ENCODE assay signal across 23 mouse cellular contexts in the genomic region with DNA sequence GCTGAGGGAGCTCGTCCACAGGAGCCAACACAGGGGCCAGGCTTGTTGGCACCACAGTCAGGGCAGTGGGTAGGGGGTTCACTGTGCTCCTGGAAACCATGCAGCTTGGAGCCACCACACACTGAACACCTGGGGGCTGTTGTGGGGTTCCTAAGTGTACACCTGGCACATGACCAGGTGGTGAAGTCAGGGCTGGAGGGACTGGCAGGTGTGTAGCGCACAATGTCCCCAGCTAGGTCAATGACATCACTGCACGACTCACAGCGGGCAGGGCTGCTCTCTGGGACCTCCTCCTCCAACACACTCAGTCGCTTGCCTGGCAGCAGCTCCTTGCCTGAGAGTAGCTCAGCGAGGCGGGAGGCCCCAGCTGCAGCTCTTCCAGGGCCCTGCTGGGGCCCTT. TPM values are rescaled to one million over a fixed set of nuclear protein-coding genes. Genes with fewer than 3 reads are reported as not detected.
DNase-seq lines count a peak whose midpoint lies in the region; ATAC-seq and TF ChIP-seq lines count a peak whose summit lies in the region.
"Had no signal": no experiment of that assay in that cellular context is flagged by ENCODE, and none has a peak within 500 bp of the region (broad histone marks: within the 10 kb centered on the region; RNA-seq: fewer than 3 reads in every experiment).

No protein-coding gene starts in this region.

- no peak overlapping the region for H3K27ac ChIP-seq in kidney, postnatal 0 days
- no peak overlapping the region for H3K27ac ChIP-seq in midbrain, embryonic 11.5 days (ENCODE audit: low read depth, low read length)
- H3K27ac ChIP-seq in midbrain, embryonic 14.5 days (replicated peaks; ENCODE audit: low read depth, low read length), result no peak overlapping the region
- H3K27ac ChIP-seq in limb, embryonic 10.5 days, result no peak overlapping the region
- H3K27ac ChIP-seq: forebrain, embryonic 10.5 days; hindbrain, embryonic 14.5 days; left cerebral cortex, adult 2 months; neural tube, embryonic 12.5 days had no signal

- 0 out of 2 replicates have a peak, but pooled peaks have one; percentile 12 for ATAC-seq in kidney, postnatal 0 days (replicated peaks; ENCODE audit: low FRiP score, low read depth)
- ATAC-seq in midbrain, embryonic 11.5 days (ENCODE audit: low FRiP score), result no peak
- no peak for ATAC-seq in midbrain, embryonic 14.5 days (ENCODE audit: low FRiP score, low TSS enrichment)
- ATAC-seq: forebrain, postnatal 0 days had no signal

- H3K4me3 ChIP-seq in kidney, postnatal 0 days (replicated peaks; ENCODE audit: low read depth, low read length), result no peak overlapping the region
- H3K4me3 ChIP-seq in midbrain, embryonic 11.5 days (ENCODE audit: low read depth, low read length), result no peak overlapping the region
- H3K4me3 ChIP-seq in midbrain, embryonic 14.5 days (replicated peaks; ENCODE audit: low read depth, low read length), result no peak overlapping the region
- no peak overlapping the region for H3K4me3 ChIP-seq in limb, embryonic 10.5 days
- H3K4me3 ChIP-seq: forebrain, embryonic 10.5 days; left cerebral cortex, adult 2 months; neural tube, embryonic 12.5 days had no signal

- H3K4me1 ChIP-seq in kidney, postnatal 0 days (replicated peaks; ENCODE audit: insufficient read depth, low read length), result 0 out of 2 replicates have a peak, but pooled peaks cover 12% of the 10 kb centered on the region
- no peaks in the 10 kb centered on the region for H3K4me1 ChIP-seq in midbrain, embryonic 11.5 days (ENCODE audit: control insufficient read depth, insufficient read depth, low read length)
- H3K4me1 ChIP-seq in midbrain, embryonic 14.5 days (ENCODE audit: control insufficient read depth, insufficient read depth, low read length), result no peaks in the 10 kb centered on the region
- H3K4me1 ChIP-seq in limb, embryonic 10.5 days, result peaks cover 3% of the 10 kb centered on the region; the same call in 1 of the 2 replicates
- H3K4me1 ChIP-seq: forebrain, embryonic 10.5 days; neural tube, embryonic 12.5 days had no signal

- DNase-seq in cerebellum, adult 18-20 months, result peak; percentile 57 to 59
- DNase-seq in cerebellum, postnatal 4 days (ENCODE audit: low spot score in 2 of 2), result no peak
- no peak for DNase-seq in kidney, postnatal 0 days (ENCODE audit: low spot score)
- no peak for DNase-seq in kidney, postnatal 4 days
- DNase-seq in midbrain, embryonic 11.5 days (ENCODE audit: low spot score, missing footprints), result peak; percentile 66
- no peak for DNase-seq in midbrain, embryonic 14.5 days
- no peak for DNase-seq in ovary, postnatal 36 days (ENCODE audit: low spot score)
- DNase-seq in limb, embryonic 10.5 days (ENCODE audit: low spot score), result no peak
- DNase-seq: adrenal gland, postnatal 25 days; forebrain, postnatal 0 days; heart, postnatal 14 days; kidney, adult 2 months; kidney, postnatal 14 days; left cerebral cortex, postnatal 4 days; lung, adult 18-20 months; lung, postnatal 36 days; spleen, adult 18-20 months; thymus, adult 2 months had no signal

- TF ChIP-seq CTCF in kidney, postnatal 0 days (IDR thresholded peaks at IDR 0.05; ENCODE audit: low read depth), result no peak

- no peaks in the 10 kb centered on the region for H3K9me3 ChIP-seq in kidney, postnatal 0 days (replicated peaks; ENCODE audit: low read length)
- no peaks in the 10 kb centered on the region for H3K9me3 ChIP-seq in midbrain, embryonic 11.5 days (ENCODE audit: control insufficient read depth, low read length)
- H3K9me3 ChIP-seq in midbrain, embryonic 14.5 days (ENCODE audit: control insufficient read depth, low read length), result no peaks in the 10 kb centered on the region
- H3K9me3 ChIP-seq in limb, embryonic 10.5 days (replicated peaks), result no peaks in the 10 kb centered on the region
- H3K9me3 ChIP-seq: forebrain, embryonic 10.5 days; neural tube, embryonic 12.5 days had no signal

- 84% methylated on average over 7 of the region's 7 CpGs for WGBS in kidney, postnatal 0 days
- 92% methylated on average over 7 of the region's 7 CpGs for WGBS in midbrain, embryonic 11.5 days
- WGBS in midbrain, embryonic 14.5 days, result 86% methylated on average over 7 of the region's 7 CpGs
- WGBS in limb, embryonic 10.5 days, result 92% methylated on average over 7 of the region's 7 CpGs

- H3K27me3 ChIP-seq in kidney, postnatal 0 days (ENCODE audit: insufficient read depth, low read length), result no peaks in the 10 kb centered on the region
- no peaks in the 10 kb centered on the region for H3K27me3 ChIP-seq in midbrain, embryonic 11.5 days (ENCODE audit: control insufficient read depth, insufficient read depth, low read length)
- no peaks in the 10 kb centered on the region for H3K27me3 ChIP-seq in midbrain, embryonic 14.5 days (ENCODE audit: control insufficient read depth, insufficient read depth, low read length)
- no peaks in the 10 kb centered on the region for H3K27me3 ChIP-seq in limb, embryonic 10.5 days (ENCODE audit: low read depth, poor library complexity, severe bottlenecking)
- H3K27me3 ChIP-seq: neural tube, embryonic 12.5 days had no signal

- H3K9ac ChIP-seq in kidney, postnatal 0 days (ENCODE audit: low read depth, low read length), result no peak overlapping the region
- no peak overlapping the region for H3K9ac ChIP-seq in midbrain, embryonic 11.5 days (ENCODE audit: low read length)
- H3K9ac ChIP-seq in midbrain, embryonic 14.5 days (replicated peaks; ENCODE audit: low read length), result no peak overlapping the region
- H3K9ac ChIP-seq: forebrain, postnatal 0 days; hindbrain, embryonic 14.5 days; neural tube, embryonic 12.5 days had no signal

- no peak overlapping the region for H3K4me2 ChIP-seq in kidney, postnatal 0 days (ENCODE audit: low read length)
- H3K4me2 ChIP-seq in midbrain, embryonic 11.5 days, result no peak overlapping the region
- no peak overlapping the region for H3K4me2 ChIP-seq in midbrain, embryonic 14.5 days (ENCODE audit: low read length)
- H3K4me2 ChIP-seq: heart, embryonic 11.5 days; hindbrain, embryonic 14.5 days; neural tube, embryonic 12.5 days had no signal

- H3K36me3 ChIP-seq in kidney, postnatal 0 days (ENCODE audit: insufficient read depth, low read length), result peaks cover 9% of the 10 kb centered on the region; the same call in 1 of the 2 replicates
- no peaks in the 10 kb centered on the region; the same call in 1 of the 2 replicates for H3K36me3 ChIP-seq in midbrain, embryonic 11.5 days (ENCODE audit: control insufficient read depth, insufficient read depth, low read length)
- H3K36me3 ChIP-seq in midbrain, embryonic 14.5 days (ENCODE audit: control insufficient read depth, insufficient read depth, low read length), result peaks cover 49% of the 10 kb centered on the region
- peaks cover 66% of the 10 kb centered on the region for H3K36me3 ChIP-seq in limb, embryonic 10.5 days

RNA-seq across cellular contexts. Expression of gene A930017K11Rik, which starts 11.9 kb away (rescaled TPM):
- 6.8 and 7.2 TPM in 2 replicates for polyA plus RNA-seq in kidney, postnatal 0 days (2015; fragmentation: Nextera tagmentation; extraction: Ambion mirVana)
- not detected in 2 replicates for polyA plus RNA-seq in midbrain, embryonic 11.5 days (2014; fragmentation: Nextera tagmentation; extraction: Ambion mirVana)
- polyA plus RNA-seq in midbrain, embryonic 14.5 days (2014; fragmentation: Nextera tagmentation; extraction: Ambion mirVana), result 3.3 and 5.2 TPM in 2 replicates
- polyA plus RNA-seq in limb, embryonic 10.5 days (2016; fragmentation: Nextera tagmentation; extraction: Ambion mirVana), result 0.08 and 0.20 TPM in 2 replicates

RNA-seq across cellular contexts. Expression of gene Nhlrc4, which starts 19.5 kb away (rescaled TPM):
- polyA plus RNA-seq in kidney, postnatal 0 days (2015; fragmentation: Nextera tagmentation; extraction: Ambion mirVana), result 1.1 and 2.5 TPM in 2 replicates
- polyA plus RNA-seq in midbrain, embryonic 11.5 days (2014; fragmentation: Nextera tagmentation; extraction: Ambion mirVana), result 0.37 TPM in 1 of 2 replicates, not detected in the other
- polyA plus RNA-seq in midbrain, embryonic 14.5 days (2014; fragmentation: Nextera tagmentation; extraction: Ambion mirVana), result 0.16 and 0.32 TPM in 2 replicates
- 0.10 and 0.18 TPM in 2 replicates for polyA plus RNA-seq in limb, embryonic 10.5 days (2016; fragmentation: Nextera tagmentation; extraction: Ambion mirVana)
- polyA plus RNA-seq: hindbrain, embryonic 14.5 days had no signal

RNA-seq across cellular contexts. Expression of gene Pigq, which starts 19.5 kb away (rescaled TPM):
- 69.5 and 70.2 TPM in 2 replicates for polyA plus RNA-seq in kidney, postnatal 0 days (2015; fragmentation: Nextera tagmentation; extraction: Ambion mirVana)
- polyA plus RNA-seq in midbrain, embryonic 11.5 days (2014; fragmentation: Nextera tagmentation; extraction: Ambion mirVana), result 47.2 and 50.9 TPM in 2 replicates
- 53.6 and 57.9 TPM in 2 replicates for polyA plus RNA-seq in midbrain, embryonic 14.5 days (2014; fragmentation: Nextera tagmentation; extraction: Ambion mirVana)
- 65.2 and 72.1 TPM in 2 replicates for polyA plus RNA-seq in limb, embryonic 10.5 days (2016; fragmentation: Nextera tagmentation; extraction: Ambion mirVana)

RNA-seq across cellular contexts. Expression of gene Capn15, which starts 21.3 kb away (rescaled TPM):
- polyA plus RNA-seq in kidney, postnatal 0 days (2015; fragmentation: Nextera tagmentation; extraction: Ambion mirVana), result 17.0 and 19.8 TPM in 2 replicates
- polyA plus RNA-seq in midbrain, embryonic 11.5 days (2014; fragmentation: Nextera tagmentation; extraction: Ambion mirVana), result 19.0 and 21.5 TPM in 2 replicates
- polyA plus RNA-seq in midbrain, embryonic 14.5 days (2014; fragmentation: Nextera tagmentation; extraction: Ambion mirVana), result 21.1 and 25.7 TPM in 2 replicates
- polyA plus RNA-seq in limb, embryonic 10.5 days (2016; fragmentation: Nextera tagmentation; extraction: Ambion mirVana), result 38.7 and 38.9 TPM in 2 replicates

RNA-seq across cellular contexts. Expression of gene Rab40c, which starts 44.7 kb away (rescaled TPM):
- polyA plus RNA-seq in kidney, postnatal 0 days (2015; fragmentation: Nextera tagmentation; extraction: Ambion mirVana), result 20.4 and 22.1 TPM in 2 replicates
- 15.0 and 15.9 TPM in 2 replicates for polyA plus RNA-seq in midbrain, embryonic 11.5 days (2014; fragmentation: Nextera tagmentation; extraction: Ambion mirVana)
- polyA plus RNA-seq in midbrain, embryonic 14.5 days (2014; fragmentation: Nextera tagmentation; extraction: Ambion mirVana), result 29.4 and 46.9 TPM in 2 replicates
- polyA plus RNA-seq in limb, embryonic 10.5 days (2016; fragmentation: Nextera tagmentation; extraction: Ambion mirVana), result 37.5 and 37.9 TPM in 2 replicates

Comparison
In these comparisons a context has a peak if more than half of its experiments do, and no peak if none do; other contexts are left out.
1. DNase-seq: peak in cerebellum, adult 18-20 months (2 of 2) and midbrain, embryonic 11.5 days (single experiment); none in cerebellum, postnatal 4 days (0 of 2), kidney, postnatal 0 days (single experiment), kidney, postnatal 4 days (0 of 2), midbrain, embryonic 14.5 days (single experiment), ovary, postnatal 36 days (single experiment) and limb, embryonic 10.5 days (single experiment).